Mouse (Mus musculus): ENCODE data around the gene Slf2.

Slf2 gene

GRCm38 (mm10) chr19:45007021-45007420, 76.1 kb downstream of the Slf2 start:
- no peak for DNase-seq (ENCODE audit: extremely low spot score, low read depth, low spot score)

DNA sequence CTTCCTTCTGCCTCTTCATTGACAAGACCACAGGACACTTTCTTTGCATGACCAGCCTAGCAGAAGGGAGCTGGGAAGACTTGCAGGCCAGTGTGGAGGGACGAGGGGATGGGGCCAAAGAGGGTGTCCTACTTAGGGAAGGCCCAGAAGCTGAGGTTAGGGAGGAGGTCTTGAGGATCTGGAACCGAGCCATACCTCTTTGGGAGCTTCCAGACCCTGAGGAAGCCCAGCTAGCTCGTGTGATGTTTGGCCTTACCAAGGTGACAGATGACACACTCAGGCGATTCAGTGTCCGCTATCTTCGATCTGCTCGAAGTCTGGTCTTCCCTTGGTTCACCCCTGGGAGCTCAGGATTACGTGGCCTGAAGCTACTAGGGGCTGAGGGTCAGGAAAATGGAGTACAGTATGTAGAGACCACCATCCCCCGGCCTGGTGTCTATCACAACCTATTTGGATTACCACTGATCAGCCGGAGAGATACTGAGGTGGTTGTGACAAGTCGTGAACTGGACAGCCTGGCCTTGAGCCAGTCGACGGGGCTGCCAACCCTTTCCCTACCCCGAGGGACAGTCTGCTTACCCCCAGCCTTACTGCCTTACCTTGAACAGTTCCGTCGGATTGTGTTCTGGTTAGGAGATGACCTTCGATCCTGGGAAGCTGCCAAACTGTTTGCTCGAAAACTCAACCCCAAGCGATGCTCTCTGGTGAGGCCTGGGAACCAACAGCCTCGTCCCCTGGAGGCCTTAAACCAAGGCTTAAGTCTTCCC, 76.7 kb downstream of the Slf2 start:
- no peak for DNase-seq (ENCODE audit: extremely low spot score, low read depth, low spot score)

GRCm38 (mm10) chr19:45010646-45011045, 79.7 kb downstream of the Slf2 start:
- DNase-seq (ENCODE audit: extremely low spot score, low read depth, low spot score): no peak

GRCm38 (mm10) chr19:45012219-45012618, 81.3 kb downstream of the Slf2 start:
- no peak for DNase-seq (ENCODE audit: extremely low spot score, low read depth, low spot score)

- no peak for DNase-seq (ENCODE audit: extremely low spot score, low read depth, low spot score)
Observed at GRCm38 (mm10) chr19:45012636-45013035, 81.7 kb downstream of the Slf2 start.

GRCm38 (mm10) chr19:45013581-45014225, 82.8 kb downstream of the Slf2 start:
- DNase-seq (ENCODE audit: extremely low spot score, low read depth, low spot score): no peak

DNA sequence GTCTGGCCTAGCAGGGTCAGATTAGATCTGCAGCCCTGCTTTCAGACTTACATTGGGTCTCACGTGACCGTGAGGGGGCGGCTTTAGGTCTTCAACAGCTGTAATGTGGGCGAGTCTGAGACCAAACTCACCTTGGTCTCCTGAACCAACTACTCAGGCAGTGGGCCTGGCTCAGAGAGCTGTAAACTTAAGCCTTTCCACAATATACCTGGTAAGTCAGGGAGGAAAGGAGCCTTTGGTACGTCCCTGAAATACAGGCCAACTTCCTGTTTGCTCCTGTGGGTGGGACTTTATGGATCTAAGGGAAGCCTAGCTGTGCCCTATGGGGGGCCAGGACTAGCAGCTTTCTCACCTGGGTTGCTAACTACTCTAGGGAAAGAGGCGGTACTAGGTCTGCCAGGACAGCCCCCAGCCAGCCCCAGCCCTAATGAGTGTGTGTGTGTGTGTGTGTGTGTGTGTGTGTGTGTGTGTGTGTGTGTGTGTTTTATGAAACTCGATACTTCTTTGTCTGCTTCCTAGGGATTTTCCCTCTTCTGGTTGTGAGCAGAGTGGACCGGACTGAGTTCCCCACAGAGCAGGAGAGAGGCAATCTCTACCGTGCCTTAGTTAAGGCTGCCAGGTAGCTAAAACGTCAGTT, 83.5 kb downstream of the Slf2 start, which contains the start of gene Lzts2:
Lzts2 (plus strand) TSS at position 80 of the 637 bp plus-strand sequence.
- no peak for DNase-seq (ENCODE audit: extremely low spot score, low read depth, low spot score)

DNA sequence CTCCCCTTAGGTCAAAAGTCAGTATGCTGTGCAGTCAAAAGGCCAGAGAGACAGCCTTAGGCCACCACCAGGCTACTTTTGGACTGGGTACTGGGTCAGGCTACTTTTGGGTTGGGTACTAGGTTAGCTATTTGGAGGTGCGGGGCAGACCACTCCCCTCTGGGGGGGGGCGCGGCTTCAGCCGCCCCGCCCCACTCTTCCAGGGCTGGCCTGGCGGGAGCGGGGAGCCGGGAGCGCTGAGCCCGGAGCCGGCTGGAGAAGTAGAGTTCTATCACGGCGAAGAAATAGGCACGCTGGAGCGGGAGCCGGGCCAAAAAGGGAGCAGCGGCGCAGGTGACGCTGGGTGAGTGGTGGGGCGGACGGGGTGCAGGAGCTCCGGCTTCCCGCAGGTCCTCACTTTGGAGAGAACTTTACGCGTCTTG, 84.0 kb downstream of the Slf2 start:
- DNase-seq (ENCODE audit: extremely low spot score, low read depth, low spot score): no peak

DNA sequence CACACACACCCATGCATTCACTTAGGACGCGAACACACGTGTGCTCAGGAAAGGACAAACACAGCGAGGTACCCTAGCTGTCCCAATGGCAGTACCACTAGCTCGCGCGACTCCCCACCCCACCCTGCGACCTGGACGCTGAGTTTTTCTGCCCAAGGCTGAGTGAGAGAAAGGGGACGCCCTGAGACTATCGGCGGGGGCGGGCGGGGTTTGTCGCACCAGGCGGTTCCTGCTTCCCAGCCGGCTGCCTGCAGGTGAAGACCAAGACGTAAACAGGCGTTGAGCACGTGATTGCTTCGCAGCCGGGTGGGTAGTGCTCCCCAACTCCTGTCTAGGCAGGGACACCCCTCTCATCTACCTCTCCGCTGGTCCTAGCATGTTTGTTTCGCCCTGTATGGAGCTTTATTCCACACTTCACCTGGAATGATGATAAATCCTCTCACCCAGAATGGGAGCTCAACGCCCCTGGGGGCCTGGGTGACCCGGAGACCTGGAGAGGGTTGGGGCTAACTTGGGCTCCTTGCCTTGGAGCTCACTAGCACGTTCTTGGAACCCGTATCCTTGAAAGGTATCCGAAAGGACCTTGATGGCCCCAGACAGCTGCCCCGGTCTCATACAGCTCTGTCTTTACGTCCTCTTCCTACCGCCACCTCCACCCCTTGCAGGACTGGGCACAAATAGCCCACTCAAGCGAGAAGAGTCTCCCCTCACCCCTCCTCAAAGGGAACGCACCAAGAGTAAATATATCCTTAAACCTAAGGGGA, 84.7 kb downstream of the Slf2 start:
- no peak for DNase-seq (ENCODE audit: extremely low spot score, low read depth, low spot score)

GRCm38 (mm10) chr19:45016341-45017215, 85.6 kb downstream of the Slf2 start:
- no peak for DNase-seq (ENCODE audit: extremely low spot score, low read depth, low spot score)

- no peak for DNase-seq (ENCODE audit: extremely low spot score, low read depth, low spot score)
Observed at GRCm38 (mm10) chr19:45017216-45017771, 86.3 kb downstream of the Slf2 start.

GRCm38 (mm10) chr19:45017909-45018308, 87.0 kb downstream of the Slf2 start:
- DNase-seq (ENCODE audit: extremely low spot score, low read depth, low spot score): no peak

GRCm38 (mm10) chr19:45018351-45018831, 87.4 kb downstream of the Slf2 start:
- DNase-seq (ENCODE audit: extremely low spot score, low read depth, low spot score): no peak

- no peak for DNase-seq (ENCODE audit: extremely low spot score, low read depth, low spot score)
Observed at GRCm38 (mm10) chr19:45020348-45020747, 89.4 kb downstream of the Slf2 start.

- DNase-seq (ENCODE audit: extremely low spot score, low read depth, low spot score): no peak
Observed at GRCm38 (mm10) chr19:45021362-45021761, 90.4 kb downstream of the Slf2 start.

GRCm38 (mm10) chr19:45023993-45024392, 93.0 kb downstream of the Slf2 start:
- DNase-seq (ENCODE audit: extremely low spot score, low read depth, low spot score): no peak

DNA sequence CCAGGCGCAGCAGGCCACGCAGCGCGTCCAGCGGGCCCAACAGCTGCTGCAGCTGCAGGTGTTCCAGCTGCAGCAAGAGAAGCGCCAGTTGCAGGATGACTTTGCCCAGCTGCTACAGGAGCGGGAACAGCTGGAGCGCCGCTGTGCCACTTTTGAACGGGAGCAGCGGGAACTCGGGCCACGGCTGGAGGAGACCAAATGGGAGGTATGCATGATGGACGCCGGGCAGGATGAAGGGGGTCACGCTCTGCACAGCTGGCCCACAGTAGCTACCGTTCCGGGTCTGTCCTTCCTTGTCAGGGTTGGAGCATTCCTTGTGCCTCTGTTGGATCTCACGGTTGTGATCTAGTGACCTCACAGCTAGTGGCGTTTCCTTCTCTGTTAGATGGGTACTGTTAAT, 93.8 kb downstream of the Slf2 start:
- no peak for DNase-seq (ENCODE audit: extremely low spot score, low read depth, low spot score)

DNA sequence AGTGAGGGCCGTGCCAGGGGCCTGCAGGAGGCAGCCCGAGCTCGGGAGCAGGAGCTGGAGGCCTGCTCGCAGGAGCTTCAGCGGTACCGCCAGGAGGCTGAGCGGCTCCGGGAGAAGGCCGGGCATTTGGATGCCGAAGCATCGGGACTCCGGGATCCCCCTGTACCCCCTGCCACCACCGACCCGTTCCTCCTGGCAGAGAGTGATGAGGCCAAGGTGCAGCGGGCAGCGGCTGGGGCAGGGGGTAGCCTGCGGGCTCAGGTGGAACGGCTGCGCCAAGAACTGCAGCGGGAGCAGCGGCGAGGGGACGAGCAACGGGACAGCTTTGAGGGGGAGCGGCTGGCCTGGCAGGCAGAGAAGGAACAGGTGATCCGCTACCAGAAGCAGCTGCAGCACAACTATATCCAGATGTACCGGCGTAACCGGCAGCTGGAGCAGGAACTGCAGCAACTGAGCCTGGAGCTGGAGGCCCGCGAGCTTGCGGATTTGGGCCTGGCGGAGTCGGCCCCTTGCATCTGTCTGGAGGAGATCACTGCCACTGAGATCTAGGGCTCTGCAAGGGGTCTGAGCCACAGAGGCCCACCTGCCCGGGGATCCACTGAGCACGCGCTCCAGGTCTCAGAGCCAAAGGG, 95.1 kb downstream of the Slf2 start:
- no peak for DNase-seq (ENCODE audit: extremely low spot score, low read depth, low spot score)

- no peak for DNase-seq (ENCODE audit: extremely low spot score, low read depth, low spot score)
Observed at GRCm38 (mm10) chr19:45026958-45027670, 96.2 kb downstream of the Slf2 start.
